Mouse (Mus musculus) CH12.LX (cell line): ENCODE measurements around the gene Cxcr2. TPM values are rescaled to one million over a fixed set of nuclear protein-coding genes. Genes with fewer than 3 reads are reported as not detected.
A peak's percentile ranks its signal among the peaks of the same experiment; 100 is the strongest.

Source experiments
- DNase-seq: peaks from one replicate; pipeline ENCODE4 v3.0.0-alpha.2; 2013; ENCODE audit errors: extremely low read depth
- H3K27ac ChIP-seq: 2 replicates; pipeline ENCODE4 v1.5.1; 2012; ENCODE audit warnings: low read depth, mild to moderate bottlenecking, control low read depth, moderate library complexity; ENCODE audit not compliant: insufficient read depth
- H3K27me3 ChIP-seq: replicated peaks from 2 replicates; pipeline ENCODE3; 2012; ENCODE audit warnings: inconsistent platforms
- H3K36me3 ChIP-seq, 2 experiments: replicated peaks in 1 of 2; 2 replicates each; pipeline versions ENCODE3 to v1.6.1; 2012; ENCODE audit warnings: inconsistent platforms in 1 of 2, low read length in 1 of 2, mild to moderate bottlenecking in 1 of 2, mixed read lengths in 1 of 2, moderate library complexity in 1 of 2; ENCODE audit not compliant: control insufficient read depth in 1 of 2, insufficient read depth in 1 of 2
- H3K4me1 ChIP-seq, 2 experiments: 2 replicates each; pipeline ENCODE4 v1.6.1; 2012; ENCODE audit warnings: inconsistent platforms in 1 of 2, moderate library complexity in 1 of 2; ENCODE audit not compliant: insufficient read depth in 2 of 2, control insufficient read depth in 1 of 2
- H3K4me2 ChIP-seq: 2 replicates; pipeline ENCODE4 v1.6.1; 2012; ENCODE audit warnings: low read depth, mild to moderate bottlenecking, control low read depth; ENCODE audit not compliant: poor library complexity, insufficient read depth, severe bottlenecking
- H3K4me3 ChIP-seq, 3 experiments: fragments of 150-350 bp in 1 of 3; sonication (generic) in 1 of 3; replicated peaks in 1 of 3; 2 replicates each; pipeline versions ENCODE3 to v1.5.1; 2011 to 2012; ENCODE audit warnings: low read depth in 2 of 3, low read length in 2 of 3, mild to moderate bottlenecking in 2 of 3, moderate library complexity in 2 of 3, control low read depth in 1 of 3, improper control_type of control experiment in 1 of 3, inconsistent platforms in 1 of 3, mixed read lengths in 1 of 3; ENCODE audit not compliant: poor library complexity in 1 of 3
- H3K79me2 ChIP-seq: replicated peaks from 2 replicates; pipeline ENCODE4 v1.6.1; 2012; ENCODE audit warnings: mild to moderate bottlenecking, moderate library complexity; ENCODE audit not compliant: control insufficient read depth, poor library complexity, insufficient read depth, severe bottlenecking; ENCODE audit errors: extremely low read depth
- H3K9ac ChIP-seq: 2 replicates; pipeline ENCODE4 v1.6.1; 2012; ENCODE audit warnings: low read depth, mild to moderate bottlenecking, control low read depth, moderate library complexity; ENCODE audit not compliant: insufficient read depth
- H3K9me3 ChIP-seq: replicated peaks from 2 replicates; pipeline ENCODE3; 2012; ENCODE audit warnings: low read length, inconsistent platforms, mixed read lengths
- BHLHE40 ChIP-seq: IDR thresholded peaks from 2 replicates; pipeline ENCODE4 v1.6.1; 2011; ENCODE audit warnings: mild to moderate bottlenecking, low read depth, low read length, improper control_type of control experiment
- CHD2 ChIP-seq: IDR thresholded peaks from 2 replicates; pipeline ENCODE4 v1.6.1; 2011; ENCODE audit warnings: low read length, improper control_type of control experiment
- CTCF ChIP-seq, 2 experiments: IDR thresholded peaks in 1 of 2; conservative IDR thresholded peaks in 1 of 2; 2 replicates each; pipeline ENCODE4 v1.5.1; 2011 to 2012; ENCODE audit warnings: low read depth in 2 of 2, low read length in 2 of 2, improper control_type of control experiment in 1 of 2, inconsistent platforms in 1 of 2, mild to moderate bottlenecking in 1 of 2, moderate library complexity in 1 of 2
- E2F4 ChIP-seq: IDR thresholded peaks from 2 replicates; pipeline ENCODE4 v1.6.1; 2011; ENCODE audit warnings: low read depth, low read length, improper control_type of control experiment; ENCODE audit not compliant: insufficient replicate concordance
- ETS1 ChIP-seq: conservative IDR thresholded peaks from 2 replicates; pipeline ENCODE4 v1.6.1; 2012; ENCODE audit warnings: low read depth, mild to moderate bottlenecking, inconsistent platforms, low read length, improper control_type of control experiment, moderate library complexity
- HCFC1 ChIP-seq: IDR thresholded peaks from 2 replicates; pipeline ENCODE4 v1.6.1; 2012; ENCODE audit warnings: low read depth, mild to moderate bottlenecking, inconsistent platforms, low read length, improper control_type of control experiment
- IRF4 ChIP-seq: IDR thresholded peaks from 2 replicates; pipeline ENCODE4 v1.6.1; 2014; ENCODE audit warnings: low read depth, mild to moderate bottlenecking, inconsistent platforms, low read length, improper control_type of control experiment
- JUND ChIP-seq: conservative IDR thresholded peaks from 2 replicates; pipeline ENCODE4 v1.6.1; 2011; ENCODE audit warnings: low read depth, low read length, improper control_type of control experiment
- MAFK ChIP-seq: IDR thresholded peaks from 2 replicates; pipeline ENCODE4 v1.6.1; 2011; ENCODE audit warnings: low read length, improper control_type of control experiment; ENCODE audit not compliant: insufficient replicate concordance
- MAX ChIP-seq: IDR thresholded peaks from 2 replicates; pipeline ENCODE4 v1.6.1; 2011; ENCODE audit warnings: low read length, improper control_type of control experiment
- NELFE ChIP-seq: IDR thresholded peaks from 2 replicates; pipeline ENCODE4 v1.6.1; 2011; ENCODE audit warnings: low read depth, low read length, improper control_type of control experiment
- POLR2A ChIP-seq: IDR thresholded peaks from 2 replicates; pipeline ENCODE4 v1.6.1; 2011; ENCODE audit warnings: low read depth, mild to moderate bottlenecking, improper control_type of control experiment, low read length
- RAD21 ChIP-seq: IDR thresholded peaks from 2 replicates; pipeline ENCODE4 v1.6.1; 2011; ENCODE audit warnings: low read depth, mild to moderate bottlenecking, low read length, improper control_type of control experiment, moderate library complexity
- SMC3 ChIP-seq: IDR thresholded peaks from 2 replicates; pipeline ENCODE4 v1.6.1; 2011; ENCODE audit warnings: low read depth, low read length, improper control_type of control experiment
- TBP ChIP-seq: conservative IDR thresholded peaks from 2 replicates; pipeline ENCODE4 v1.6.1; 2011; ENCODE audit warnings: low read depth, low read length, improper control_type of control experiment
- ZC3H11A ChIP-seq: IDR thresholded peaks from 2 replicates; pipeline ENCODE4 v1.6.1; 2012; ENCODE audit warnings: low read depth, mild to moderate bottlenecking, inconsistent platforms, low read length, improper control_type of control experiment
- ZKSCAN1 ChIP-seq: IDR thresholded peaks from 2 replicates; pipeline ENCODE4 v1.6.1; 2012; ENCODE audit warnings: low read depth, inconsistent platforms, low read length, improper control_type of control experiment, borderline replicate concordance
- ZNF384 ChIP-seq: IDR thresholded peaks from 2 replicates; pipeline ENCODE4 v1.6.1; 2012; ENCODE audit warnings: low read depth, low read length, improper control_type of control experiment, inconsistent platforms
- dilution Hi-C: fragments of 300-500 bp; cut with MboI; formaldehyde crosslinking; loops from 2 replicates; pipeline ENCODE4 v1.14.3; 2020; ENCODE audit warnings: low sequenced_read_pairs; ENCODE audit not compliant: extremely low pct_unique_long_range_greater_than_20kb, extremely low pct_ligation_motif_present
- in situ Hi-C: fragments of 300-500 bp; cut with MboI; formaldehyde crosslinking; loops from 3 replicates; pipeline ENCODE4 v1.14.3; 2019; ENCODE audit warnings: low sequenced_read_pairs, low pct_ligation_motif_present, low pct_unique_long_range_greater_than_20kb, mixed read lengths
- polyA plus RNA-seq: library from polyadenylated mRNA; unstranded; fragments of >175 nt; gene quantifications from 2 replicates; pipeline ENCODE4 v1.2.1, GENCODE M21; 2012; ENCODE audit warnings: low read depth; ENCODE audit not compliant: insufficient read length
- total RNA-seq, 2 experiments: library from RNA; depleted of rRNA; stranded (reverse); fragments of 300-350 nt in 1 of 2; fragments of >200 nt in 1 of 2; gene quantifications; 2 replicates each; pipeline ENCODE4 v1.2.3; 2012 to 2014

Gene Cxcr2
- total and polyA plus RNA-seq, 3 experiments = 0.10 to 0.17 TPM; not detected in 1

GRCm38 (mm10) chr1:74135326-74135950, 18.4 kb upstream of the Cxcr2 start:
- H3K9me3 ChIP-seq = no peaks in the 10 kb centered on the region
- TF ChIP-seq IRF4 (no peak), TBP (0 out of 2 replicates have a peak, but pooled peaks have one; percentile 24), NELFE (no peak)
- peaks cover 0 to 10% of the 10 kb centered on the region in 2 experiments; a peak in 2 of 4 replicates for H3K4me1 ChIP-seq
- peaks cover 17% of the 10 kb centered on the region for H3K27me3 ChIP-seq
- no peak overlapping the region for H3K4me3 ChIP-seq
- H3K79me2 ChIP-seq = no peaks in the 10 kb centered on the region
- H3K27ac ChIP-seq = no peak overlapping the region
- no peak overlapping the region for H3K9ac ChIP-seq
- no peaks in the 10 kb centered on the region for H3K36me3 ChIP-seq
- in situ Hi-C loops = loop anchor here (5.0 kb wide), 1 partner anchor 233 kb away; no protein-coding TSS in a partner anchor
- dilution Hi-C loops = no loop called here
- DNase-seq = no peak
- no peak overlapping the region for H3K4me2 ChIP-seq

- no peak overlapping the region for H3K27ac ChIP-seq
- TF ChIP-seq HCFC1 = no peak
- no peak for TF ChIP-seq POLR2A
- peak; percentile 25 for TF ChIP-seq RAD21
- no peak for TF ChIP-seq JUND
- TF ChIP-seq SMC3 = no peak
- peak; percentile 38 to 67; a peak in 3 of 4 replicates for TF ChIP-seq CTCF (conservative IDR thresholded peaks at IDR 0.05 in 1 of 2, IDR thresholded peaks at IDR 0.05 in 1 of 2; ENCODE audit: low read depth in 2 of 2, low read length in 2 of 2)
- TF ChIP-seq MAX = no peak
- TF ChIP-seq E2F4 = no peak
- TF ChIP-seq ZNF384 = peak; percentile 73
- TF ChIP-seq ETS1 = no peak
- TF ChIP-seq BHLHE40 = no peak
- no peak for TF ChIP-seq MAFK
- TF ChIP-seq ZC3H11A = no peak
- TF ChIP-seq ZKSCAN1 = no peak
- TF ChIP-seq CHD2 = no peak
- in situ Hi-C loops = loop anchor here (5.0 kb wide), 1 partner anchor 237 kb away; no protein-coding TSS in a partner anchor
Measured at GRCm38 (mm10) chr1:74139415-74139814, 14.4 kb upstream of the Cxcr2 start.

More at GRCm38 (mm10) chr1:74139415-74139814, 14.4 kb upstream of the Cxcr2 start:
- no peaks in the 10 kb centered on the region for H3K9me3 ChIP-seq
- H3K4me2 ChIP-seq = no peak overlapping the region; the same call in 1 of the 2 replicates
- H3K4me3 ChIP-seq = no peak overlapping the region
- H3K79me2 ChIP-seq = no peaks in the 10 kb centered on the region
- no peaks in the 10 kb centered on the region for H3K27me3 ChIP-seq
- no peak overlapping the region for H3K9ac ChIP-seq
- H3K36me3 ChIP-seq = no peaks in the 10 kb centered on the region
- no peaks in the 10 kb centered on the region for H3K4me1 ChIP-seq
- peak; percentile 29 for DNase-seq
- dilution Hi-C loops = no loop called here
